Mouse (Mus musculus) spleen, adult 2 months (tissue): ENCODE results near the gene Ndel1. TPM values are rescaled to one million over a fixed set of nuclear protein-coding genes. Genes with fewer than 3 reads are reported as not detected.

Experiments used
- DNase-seq, 2 experiments: peaks; one replicate each; pipeline versions ENCODE4 v3.0.0 to v3.0.0-alpha.2; 2012 to 2021; ENCODE audit warnings: low spot score in 2 of 2, low read depth in 1 of 2
- H3K27ac ChIP-seq: fragments of 200-500 bp; 2 replicates; pipeline ENCODE4 v1.5.1; 2012; ENCODE audit warnings: low read length, inconsistent platforms; ENCODE audit not compliant: insufficient read depth
- H3K27me3 ChIP-seq: fragments of 200-500 bp; 2 replicates; pipeline ENCODE4 v1.6.1; 2012; ENCODE audit warnings: mild to moderate bottlenecking, moderate library complexity, low read length, inconsistent platforms; ENCODE audit not compliant: control insufficient read depth, insufficient read depth
- H3K36me3 ChIP-seq: fragments of 200-500 bp; 2 replicates; pipeline ENCODE4 v1.6.1; 2012; ENCODE audit warnings: mild to moderate bottlenecking, low read length, inconsistent platforms; ENCODE audit not compliant: control insufficient read depth, insufficient read depth
- H3K4me1 ChIP-seq: fragments of 200-500 bp; 2 replicates; pipeline ENCODE4 v1.6.1; 2011; ENCODE audit warnings: inconsistent platforms; ENCODE audit not compliant: control insufficient read depth, insufficient read depth, insufficient read length
- H3K4me3 ChIP-seq: fragments of 200-500 bp; 2 replicates; pipeline ENCODE4 v1.5.1; 2011; ENCODE audit warnings: mild to moderate bottlenecking, inconsistent platforms; ENCODE audit not compliant: insufficient read depth, insufficient read length; ENCODE audit errors: extremely low read depth
- CTCF ChIP-seq: fragments of 200-500 bp; IDR thresholded peaks from 2 replicates; pipeline ENCODE4 v1.5.1; 2011; ENCODE audit warnings: mild to moderate bottlenecking, inconsistent platforms; ENCODE audit not compliant: insufficient read depth, insufficient read length, insufficient replicate concordance; ENCODE audit errors: extremely low read depth
- POLR2A ChIP-seq: fragments of 200-500 bp; IDR thresholded peaks from 2 replicates; pipeline ENCODE4 v1.6.1; 2011; ENCODE audit warnings: low read depth, low read length, inconsistent platforms
- WGBS: fragments of 180-500 bp; shearing (Covaris S2); methylation state at CpG from one replicate; pipeline ENCODE4 v1.1.7; 2018; 5-methylcytosine and 5-hydroxymethylcytosine counted together
- polyA plus RNA-seq: library from polyadenylated mRNA; depleted of rRNA; stranded (reverse); fragments of >200 nt; gene quantifications from 2 replicates; pipeline ENCODE4 v1.2.3, GENCODE M21; 2012; rRNA removed

Ndel1 gene
- 23.0 and 28.8 TPM in 2 replicates for polyA plus RNA-seq

- 39% methylated on average over 6 of the region's 6 CpGs for WGBS
- Histone ChIP-seq H3K27ac (no peak within 1 kb of the TSS), H3K36me3 (no peaks in the 10 kb centered on the region), H3K4me3 (no peak within 1 kb of the TSS), H3K27me3 (no peaks in the 10 kb centered on the region), H3K4me1 (no peaks in the 10 kb centered on the region)
- TF ChIP-seq CTCF (no peak), POLR2A (no peak)
- no peak for DNase-seq
These were observed at the start of gene Ndel1 for GRCm38 (mm10) chr11:68871748-68872147. Gene Ndel1, minus strand, starts transcription at chr11:68871858.

- Histone ChIP-seq H3K27ac (no peak overlapping the region), H3K27me3 (no peaks in the 10 kb centered on the region), H3K4me3 (no peak overlapping the region), H3K36me3 (no peaks in the 10 kb centered on the region), H3K4me1 (no peaks in the 10 kb centered on the region)
- no peak for DNase-seq
- WGBS: 79% methylated on average over 4 of the region's 4 CpGs
- TF ChIP-seq POLR2A (no peak), CTCF (no peak)
These were observed 42.9 kb upstream of the Ndel1 start for GRCm38 (mm10) chr11:68914566-68914965.

- H3K27ac ChIP-seq: no peak overlapping the region
- no peaks in the 10 kb centered on the region for H3K4me1 ChIP-seq
- H3K4me3 ChIP-seq: no peak overlapping the region
- TF ChIP-seq CTCF (no peak), POLR2A (no peak)
- H3K27me3 ChIP-seq: no peaks in the 10 kb centered on the region
- no peak for DNase-seq
- WGBS: 21% methylated on average over 14 of the region's 14 CpGs
- H3K36me3 ChIP-seq: peaks cover 2% of the 10 kb centered on the region; the same call in 1 of the 2 replicates
These were observed 40.0 kb upstream of the Ndel1 start for GRCm38 (mm10) chr11:68911531-68912177.

- H3K36me3 ChIP-seq: peaks cover 25% of the 10 kb centered on the region
- WGBS: 74% methylated on average over 7 of the region's 7 CpGs
- no peaks in the 10 kb centered on the region for H3K27me3 ChIP-seq
- H3K4me3 ChIP-seq: no peak overlapping the region
- no peak for TF ChIP-seq POLR2A
- no peak for TF ChIP-seq CTCF
- no peaks in the 10 kb centered on the region for H3K4me1 ChIP-seq
- H3K27ac ChIP-seq: no peak overlapping the region
- no peak for DNase-seq
These were observed 37.3 kb upstream of the Ndel1 start for GRCm38 (mm10) chr11:68908846-68909503.

GRCm38 (mm10) chr11:68907251-68907650, 35.6 kb upstream of the Ndel1 start:
- DNase-seq: no peak
- 86% methylated on average over 3 of the region's 3 CpGs for WGBS
- H3K27me3 ChIP-seq: no peaks in the 10 kb centered on the region
- H3K4me3 ChIP-seq: no peak overlapping the region
- no peak overlapping the region for H3K27ac ChIP-seq
- peaks cover 33% of the 10 kb centered on the region for H3K36me3 ChIP-seq
- TF ChIP-seq POLR2A (no peak), CTCF (no peak)
- H3K4me1 ChIP-seq: peaks cover 4% of the 10 kb centered on the region; the same call in 1 of the 2 replicates

GRCm38 (mm10) chr11:68906461-68906790, 34.8 kb upstream of the Ndel1 start:
- DNase-seq: no peak
- H3K4me1 ChIP-seq: peaks cover 5% of the 10 kb centered on the region; the same call in 1 of the 2 replicates
- H3K27me3 ChIP-seq: no peaks in the 10 kb centered on the region
- H3K36me3 ChIP-seq: peaks cover 33% of the 10 kb centered on the region
- no peak overlapping the region for H3K4me3 ChIP-seq
- no peak overlapping the region for H3K27ac ChIP-seq
- WGBS: 80% methylated on average over 4 of the region's 4 CpGs
- no peak for TF ChIP-seq CTCF
- TF ChIP-seq POLR2A: no peak

GRCm38 (mm10) chr11:68905665-68906460, 34.2 kb upstream of the Ndel1 start:
- 92% methylated on average over 9 of the region's 9 CpGs for WGBS
- Histone ChIP-seq H3K27me3 (no peaks in the 10 kb centered on the region), H3K4me3 (no peak overlapping the region), H3K4me1 (peaks cover 7% of the 10 kb centered on the region; the same call in 1 of the 2 replicates), H3K36me3 (peaks cover 33% of the 10 kb centered on the region), H3K27ac (no peak overlapping the region)
- no peak for DNase-seq
- no peak for TF ChIP-seq POLR2A
- no peak for TF ChIP-seq CTCF
